Comparison of ENCODE assay signal across 29 mouse cellular contexts in the genomic region with DNA sequence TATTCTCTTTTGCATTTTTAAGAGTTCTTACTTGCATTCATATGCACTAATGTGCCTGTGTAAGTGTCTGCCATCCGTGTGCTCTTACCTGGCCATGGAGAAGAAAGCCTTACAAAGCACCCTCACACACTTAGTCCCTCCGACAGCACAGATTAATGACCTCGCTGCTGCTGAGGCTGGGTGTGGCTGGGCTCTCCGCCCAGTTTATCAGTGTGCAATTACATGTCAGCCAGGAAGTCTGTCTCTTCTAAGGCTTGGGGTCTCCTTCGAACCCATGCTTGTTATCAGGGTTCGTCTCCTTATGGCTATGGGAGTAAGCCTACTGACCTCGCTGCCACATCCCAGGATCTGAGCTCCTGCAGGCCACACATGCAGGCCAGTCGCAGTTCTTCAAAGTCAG. TPM values are rescaled to one million over a fixed set of nuclear protein-coding genes. Genes with fewer than 3 reads are reported as not detected.
DNase-seq lines count a peak whose midpoint lies in the region; ATAC-seq and TF ChIP-seq lines count a peak whose summit lies in the region.
"Had no signal": no experiment of that assay in that cellular context is flagged by ENCODE, and none has a peak within 500 bp of the region (broad histone marks: within the 10 kb centered on the region; RNA-seq: fewer than 3 reads in every experiment).

No protein-coding gene starts in this region.

- ATAC-seq in intestine, embryonic 16.5 days, result peak; percentile 89
- peak; percentile 56 for ATAC-seq in liver, embryonic 14.5 days (ENCODE audit: insufficient read depth)
- ATAC-seq in stomach, embryonic 16.5 days (ENCODE audit: insufficient read depth, low FRiP score), result peak; percentile 50; the same call in 1 of the 2 replicates
- ATAC-seq in frontal cortex, adult (ENCODE audit: low TSS enrichment), result no peak
- ATAC-seq: activated CD4-positive, CD25-positive, alpha-beta regulatory T cell, adult 4 months; forebrain, postnatal 0 days had no signal

- no peaks in the 10 kb centered on the region for H3K36me3 ChIP-seq in intestine, embryonic 16.5 days (ENCODE audit: control insufficient read depth, insufficient read depth, low read length)
- H3K36me3 ChIP-seq in liver, embryonic 14.5 days (replicated peaks; ENCODE audit: control insufficient read depth, insufficient read depth, low read depth), result no peaks in the 10 kb centered on the region
- H3K36me3 ChIP-seq in stomach, embryonic 16.5 days (ENCODE audit: control insufficient read depth, insufficient read depth, low read length), result no peaks in the 10 kb centered on the region
- H3K36me3 ChIP-seq: forebrain, embryonic 10.5 days; lung, embryonic 15.5 days; midbrain, embryonic 10.5 days had no signal

- no peaks in the 10 kb centered on the region for H3K27me3 ChIP-seq in intestine, embryonic 16.5 days (replicated peaks; ENCODE audit: control insufficient read depth, insufficient read depth, low read length)
- no peaks in the 10 kb centered on the region for H3K27me3 ChIP-seq in liver, embryonic 14.5 days (ENCODE audit: control insufficient read depth, insufficient read depth, low read length)
- H3K27me3 ChIP-seq in stomach, embryonic 16.5 days (ENCODE audit: control insufficient read depth, insufficient read depth, low read length), result no peaks in the 10 kb centered on the region
- H3K27me3 ChIP-seq: embryonic facial prominence, embryonic 15.5 days; hindbrain, embryonic 15.5 days; lung, embryonic 15.5 days; neural tube, embryonic 15.5 days had no signal

- DNase-seq in testis, postnatal 10 days (ENCODE audit: low spot score), result peak; percentile 30
- DNase-seq in testis, postnatal 14 days (ENCODE audit: low spot score), result no peak
- no peak for DNase-seq in liver, embryonic 14.5 days (ENCODE audit: low read depth in 3 of 3, low spot score in 3 of 3)
- no peak for DNase-seq in kidney, postnatal 14 days
- no peak for DNase-seq in left cerebral cortex, adult 11 months (ENCODE audit: low spot score)
- DNase-seq: adrenal gland, adult 8-10 months; cerebellum, adult 18-20 months; cerebellum, postnatal 25 days; embryo, embryonic 11 days; forebrain, postnatal 0 days; gastrocnemius, postnatal 36 days; kidney, adult 11 months; right cerebral cortex, adult 18-20 months; right cerebral cortex, postnatal 4 days had no signal

- H3K9ac ChIP-seq in intestine, embryonic 16.5 days (ENCODE audit: low read depth, low read length), result no peak overlapping the region
- H3K9ac ChIP-seq in liver, embryonic 14.5 days (replicated peaks), result no peak overlapping the region
- H3K9ac ChIP-seq in stomach, embryonic 16.5 days (ENCODE audit: low read length), result no peak overlapping the region
- H3K9ac ChIP-seq: embryonic facial prominence, embryonic 15.5 days; forebrain, postnatal 0 days; hindbrain, embryonic 15.5 days; lung, embryonic 15.5 days; neural tube, embryonic 15.5 days had no signal

- no peak overlapping the region for H3K4me2 ChIP-seq in intestine, embryonic 16.5 days (ENCODE audit: low read depth, low read length)
- H3K4me2 ChIP-seq in liver, embryonic 14.5 days (ENCODE audit: low read depth), result peak overlapping the region; percentile 42
- no peak overlapping the region for H3K4me2 ChIP-seq in stomach, embryonic 16.5 days (ENCODE audit: low read depth, low read length)
- H3K4me2 ChIP-seq: embryonic facial prominence, embryonic 15.5 days; heart, embryonic 11.5 days; hindbrain, embryonic 15.5 days; lung, embryonic 15.5 days; neural tube, embryonic 15.5 days had no signal

- TF ChIP-seq CTCF in liver, embryonic 14.5 days (IDR thresholded peaks at IDR 0.05; ENCODE audit: low read depth), result no peak

- H3K9me3 ChIP-seq in intestine, embryonic 16.5 days (ENCODE audit: control insufficient read depth, low read length), result no peaks in the 10 kb centered on the region
- H3K9me3 ChIP-seq in liver, embryonic 14.5 days (ENCODE audit: control insufficient read depth, low read length), result no peaks in the 10 kb centered on the region
- H3K9me3 ChIP-seq in stomach, embryonic 16.5 days (replicated peaks; ENCODE audit: control insufficient read depth, low read length), result no peaks in the 10 kb centered on the region
- H3K9me3 ChIP-seq: embryonic facial prominence, embryonic 15.5 days; forebrain, embryonic 10.5 days; hindbrain, embryonic 15.5 days; lung, embryonic 15.5 days; midbrain, embryonic 10.5 days; neural tube, embryonic 15.5 days had no signal

- peaks cover 9% of the 10 kb centered on the region; the same call in 1 of the 2 replicates for H3K4me1 ChIP-seq in intestine, embryonic 16.5 days (ENCODE audit: control insufficient read depth, insufficient read depth, low read length)
- peaks cover 16 to 24% of the 10 kb centered on the region in 2 experiments for H3K4me1 ChIP-seq in liver, embryonic 14.5 days (replicated peaks; ENCODE audit: control insufficient read depth in 2 of 2, insufficient read depth in 2 of 2, low read length in 1 of 2)
- H3K4me1 ChIP-seq in stomach, embryonic 16.5 days (ENCODE audit: control insufficient read depth, insufficient read depth, low read length), result 0 out of 2 replicates have a peak, but pooled peaks cover 4% of the 10 kb centered on the region
- H3K4me1 ChIP-seq: embryonic facial prominence, embryonic 15.5 days; forebrain, embryonic 10.5 days; hindbrain, embryonic 15.5 days; lung, embryonic 15.5 days; midbrain, embryonic 10.5 days; neural tube, embryonic 15.5 days had no signal

- TF ChIP-seq EP300 in liver, embryonic 14.5 days (IDR thresholded peaks at IDR 0.05; ENCODE audit: low read depth), result no peak

- no peak overlapping the region for H3K4me3 ChIP-seq in intestine, embryonic 16.5 days (ENCODE audit: low read length)
- H3K4me3 ChIP-seq in liver, embryonic 14.5 days (ENCODE audit: insufficient read depth in 1 of 2, low read depth in 2 of 2, low read length in 2 of 2), result no peak overlapping the region
- H3K4me3 ChIP-seq in stomach, embryonic 16.5 days (replicated peaks; ENCODE audit: low read length), result no peak overlapping the region
- H3K4me3 ChIP-seq: embryonic facial prominence, embryonic 15.5 days; forebrain, embryonic 10.5 days; hindbrain, embryonic 15.5 days; lung, embryonic 15.5 days; midbrain, embryonic 10.5 days; neural tube, embryonic 15.5 days had no signal

- WGBS in intestine, embryonic 16.5 days, result 41% methylated on average over 8 of the region's 8 CpGs
- 16% methylated on average over 8 of the region's 8 CpGs for WGBS in liver, embryonic 14.5 days (ENCODE audit: insufficient replicate concordance)
- WGBS in stomach, embryonic 16.5 days, result 42% methylated on average over 8 of the region's 8 CpGs

- 0 out of 2 replicates have a peak overlapping the region, but pooled peaks have one; percentile 23 for H3K27ac ChIP-seq in intestine, embryonic 16.5 days (ENCODE audit: low read length)
- no peak overlapping the region for H3K27ac ChIP-seq in liver, embryonic 14.5 days
- H3K27ac ChIP-seq in stomach, embryonic 16.5 days (ENCODE audit: low read length), result no peak overlapping the region
- H3K27ac ChIP-seq: embryonic facial prominence, embryonic 15.5 days; forebrain, embryonic 10.5 days; hindbrain, embryonic 15.5 days; lung, embryonic 15.5 days; midbrain, embryonic 10.5 days; neural tube, embryonic 15.5 days had no signal

RNA-seq across cellular contexts. Expression of a gene that starts 23.0 kb away (rescaled TPM):
- polyA plus RNA-seq in intestine, embryonic 16.5 days (2015; fragmentation: Nextera tagmentation; extraction: Ambion mirVana), result 162 and 184 TPM in 2 replicates
- 14.9 and 16.4 TPM in 2 replicates for polyA plus RNA-seq in liver, embryonic 14.5 days (2012; rRNA removed)
- polyA plus RNA-seq in liver, embryonic 14.5 days (2014; fragmentation: Nextera tagmentation; extraction: Ambion mirVana), result 16.0 TPM in 2 replicates
- polyA plus RNA-seq in stomach, embryonic 16.5 days (2015; fragmentation: Nextera tagmentation; extraction: Ambion mirVana), result 132 and 161 TPM in 2 replicates

RNA-seq across cellular contexts. Expression of a gene that starts 23.8 kb away (rescaled TPM):
- 15.1 and 21.7 TPM in 2 replicates for polyA plus RNA-seq in intestine, embryonic 16.5 days (2015; fragmentation: Nextera tagmentation; extraction: Ambion mirVana)
- 2.1 TPM in 2 replicates for polyA plus RNA-seq in liver, embryonic 14.5 days (2012; rRNA removed)
- 1.9 and 2.8 TPM in 2 replicates for polyA plus RNA-seq in liver, embryonic 14.5 days (2014; fragmentation: Nextera tagmentation; extraction: Ambion mirVana)
- polyA plus RNA-seq in stomach, embryonic 16.5 days (2015; fragmentation: Nextera tagmentation; extraction: Ambion mirVana), result 10.2 and 11.2 TPM in 2 replicates

RNA-seq across cellular contexts. Expression of a gene that starts 29.6 kb away (rescaled TPM):
- polyA plus RNA-seq in intestine, embryonic 16.5 days (2015; fragmentation: Nextera tagmentation; extraction: Ambion mirVana), result not detected in 2 replicates
- 0.06 TPM in 2 replicates for polyA plus RNA-seq in liver, embryonic 14.5 days (2012; rRNA removed)
- polyA plus RNA-seq in liver, embryonic 14.5 days (2014; fragmentation: Nextera tagmentation; extraction: Ambion mirVana), result not detected in 2 replicates
- 0.31 and 0.40 TPM in 2 replicates for polyA plus RNA-seq in stomach, embryonic 16.5 days (2015; fragmentation: Nextera tagmentation; extraction: Ambion mirVana)
- polyA plus RNA-seq: activated CD4-positive, CD25-positive, alpha-beta regulatory T cell, adult 4 months; forebrain, embryonic 10.5 days; forebrain, postnatal 0 days; heart, embryonic 11.5 days; heart, postnatal 0 days; hindbrain, embryonic 15.5 days; kidney, embryonic 16.5 days; lung, embryonic 15.5 days; midbrain, embryonic 10.5 days; midbrain, postnatal 0 days; neural tube, embryonic 15.5 days; stomach, embryonic 14.5 days had no signal

RNA-seq across cellular contexts. Expression of a gene that starts 44.1 kb away (rescaled TPM):
- polyA plus RNA-seq in intestine, embryonic 16.5 days (2015; fragmentation: Nextera tagmentation; extraction: Ambion mirVana), result 13.0 and 14.4 TPM in 2 replicates
- polyA plus RNA-seq in liver, embryonic 14.5 days (2012; rRNA removed), result 12.0 and 14.1 TPM in 2 replicates
- polyA plus RNA-seq in liver, embryonic 14.5 days (2014; fragmentation: Nextera tagmentation; extraction: Ambion mirVana), result 5.0 and 6.1 TPM in 2 replicates
- 13.7 and 15.7 TPM in 2 replicates for polyA plus RNA-seq in stomach, embryonic 16.5 days (2015; fragmentation: Nextera tagmentation; extraction: Ambion mirVana)

RNA-seq across cellular contexts. Expression of a gene that starts 58.5 kb away (rescaled TPM):
- 18.4 and 21.5 TPM in 2 replicates for polyA plus RNA-seq in intestine, embryonic 16.5 days (2015; fragmentation: Nextera tagmentation; extraction: Ambion mirVana)
- polyA plus RNA-seq in liver, embryonic 14.5 days (2012; rRNA removed), result 5.3 and 6.5 TPM in 2 replicates
- polyA plus RNA-seq in liver, embryonic 14.5 days (2014; fragmentation: Nextera tagmentation; extraction: Ambion mirVana), result 9.0 TPM in 2 replicates
- 23.1 and 23.4 TPM in 2 replicates for polyA plus RNA-seq in stomach, embryonic 16.5 days (2015; fragmentation: Nextera tagmentation; extraction: Ambion mirVana)
